Mouse (Mus musculus) heart, postnatal 14 days (tissue): ENCODE data around the gene Cfd. TPM values are rescaled to one million over a fixed set of nuclear protein-coding genes. Genes with fewer than 3 reads are reported as not detected.

Source experiments
- DNase-seq, 2 experiments: peaks; one replicate each; pipeline ENCODE4 v3.0.0; 2021 to 2022
- intact Hi-C: fragments of 180-260 bp; cut with DNase I; formaldehyde crosslinking; loops from one replicate; pipeline ENCODE4 v1.15.1; 2025
- microRNA-seq, 2 experiments: library from miRNA; unstranded; fragments of <30 nt; microRNA quantifications; one replicate each; pipeline ENCODE4 v1.2.0; 2021 to 2022
- total RNA-seq, 2 experiments: library from RNA; stranded (reverse); gene quantifications; 2 replicates each; pipeline ENCODE4 v1.2.3; 2021

Cfd gene
- total RNA-seq, 2 experiments from 2014 or later, result 14.2 to 77.3 TPM

DNA sequence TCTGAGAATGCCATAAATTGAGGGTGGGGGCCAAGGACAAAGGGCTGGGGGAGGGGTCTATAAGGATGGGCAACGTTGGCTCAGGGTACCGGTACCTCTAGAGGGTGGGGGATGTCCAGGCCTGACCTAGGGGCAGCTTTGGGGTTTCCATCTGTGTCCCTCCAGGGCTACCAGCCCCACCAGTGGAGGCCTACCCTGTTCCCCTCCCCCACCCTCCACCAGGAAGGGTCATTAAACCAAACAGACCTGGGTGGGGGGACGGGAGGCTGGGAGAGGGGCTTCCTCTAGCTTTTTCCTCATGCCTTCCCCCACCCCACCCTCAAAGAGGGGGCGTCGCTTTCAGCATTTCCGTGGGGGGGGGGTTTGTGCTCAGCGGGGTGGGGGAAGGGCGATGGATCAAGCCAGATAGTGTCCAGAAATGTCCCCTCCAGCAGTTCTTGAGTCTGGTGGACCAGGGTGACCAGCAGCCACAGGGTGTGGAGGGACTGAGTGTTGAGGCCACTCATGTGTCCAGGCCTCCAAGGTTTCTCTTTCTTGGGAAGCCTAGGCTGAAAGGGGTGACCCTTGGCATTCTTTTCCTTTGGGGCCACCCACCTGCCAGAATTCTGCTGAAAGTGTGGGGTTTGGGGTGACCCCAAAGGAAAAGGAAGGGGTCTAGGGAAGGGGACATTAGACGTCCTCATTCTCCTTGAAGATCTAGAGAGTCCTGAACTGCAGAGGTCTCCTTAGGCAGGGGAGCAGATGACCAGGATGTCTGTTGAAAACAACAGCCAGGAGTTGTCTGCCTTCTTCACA lies 38.5 kb downstream of the Cfd start:
- intact Hi-C loops, result no loop called here
- DNase-seq, result no peak

DNA sequence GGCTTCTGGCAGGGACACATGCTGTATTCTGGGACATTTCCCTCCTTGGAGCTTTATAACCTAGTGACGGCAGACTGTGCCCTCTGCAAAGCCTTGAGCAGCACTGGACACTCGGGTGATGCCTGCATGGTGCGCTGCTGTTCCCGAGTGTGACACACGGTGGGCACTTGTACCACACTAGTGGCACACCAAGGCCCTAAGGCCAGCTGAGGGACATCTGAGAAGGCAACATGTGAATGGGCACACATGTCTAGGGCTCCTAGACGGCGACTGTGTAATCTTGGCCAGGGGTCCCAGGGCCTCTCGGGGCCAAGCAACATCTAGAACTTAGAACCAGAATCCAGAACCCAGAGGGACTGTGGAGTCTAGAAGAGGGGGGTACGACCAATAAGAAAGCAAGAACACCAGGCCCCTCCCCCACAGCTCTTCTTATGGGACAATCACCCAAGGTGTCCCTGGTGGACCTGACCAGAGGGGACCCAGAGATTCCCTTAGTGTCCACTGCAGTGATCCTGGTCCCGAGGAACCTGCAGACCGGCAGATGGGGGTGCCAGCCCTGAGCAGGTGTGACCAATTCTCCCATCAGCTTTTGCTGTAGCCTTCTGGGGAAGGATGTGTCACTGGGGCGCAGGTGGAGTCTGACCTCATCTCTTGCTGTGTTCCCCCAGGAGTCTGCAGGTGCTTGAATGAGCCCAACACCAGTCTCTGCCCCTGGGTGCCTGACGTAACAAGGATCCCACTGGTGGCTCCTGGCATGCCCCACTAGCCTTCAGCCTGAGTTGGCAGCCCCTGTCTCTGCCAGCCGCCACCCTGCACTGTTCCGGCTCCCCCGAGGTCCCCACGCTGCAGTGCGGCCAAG lies 39.5 kb downstream of the Cfd start:
- no peak for DNase-seq
- intact Hi-C loops, result no loop called here

DNA sequence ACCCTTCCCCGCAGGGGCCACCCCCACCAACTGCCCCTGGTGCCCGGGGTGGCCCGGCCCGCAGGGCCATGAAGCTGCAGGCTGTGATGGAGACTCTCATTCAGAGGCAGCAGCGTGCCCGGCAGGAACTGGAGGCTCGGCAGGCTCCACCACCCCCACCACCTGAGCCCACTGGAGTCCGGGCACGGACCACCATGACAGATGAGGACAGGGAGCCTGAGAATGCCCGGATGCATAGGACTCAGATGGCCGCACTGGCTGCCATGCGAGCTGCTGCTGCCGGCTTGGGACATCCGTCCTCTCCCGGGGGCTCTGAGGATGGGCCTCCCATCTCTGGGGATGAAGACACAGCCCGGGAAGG lies 40.2 kb downstream of the Cfd start:
- DNase-seq, result no peak
- intact Hi-C loops, result no loop called here

DNA sequence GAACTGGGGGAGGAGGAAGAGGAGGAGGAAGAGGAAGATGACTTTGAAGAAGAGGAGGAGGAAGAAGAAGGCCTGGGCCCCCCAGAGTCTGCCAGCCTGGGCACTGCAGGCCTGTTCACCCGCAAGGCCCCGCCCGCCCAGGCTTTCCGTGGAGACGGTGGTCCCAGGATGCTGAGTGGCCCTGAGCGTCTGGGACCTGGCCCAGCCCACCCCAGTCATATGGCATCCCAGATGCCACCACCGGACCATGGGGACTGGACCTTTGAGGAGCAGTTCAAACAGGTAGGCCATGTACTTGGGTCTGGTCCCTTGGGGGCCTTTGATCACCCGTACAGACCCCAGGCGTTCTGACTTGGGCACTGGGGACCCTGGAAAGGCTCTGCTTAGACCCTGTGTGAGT lies 41.1 kb downstream of the Cfd start:
- DNase-seq, result no peak
- intact Hi-C loops, result no loop called here

DNA sequence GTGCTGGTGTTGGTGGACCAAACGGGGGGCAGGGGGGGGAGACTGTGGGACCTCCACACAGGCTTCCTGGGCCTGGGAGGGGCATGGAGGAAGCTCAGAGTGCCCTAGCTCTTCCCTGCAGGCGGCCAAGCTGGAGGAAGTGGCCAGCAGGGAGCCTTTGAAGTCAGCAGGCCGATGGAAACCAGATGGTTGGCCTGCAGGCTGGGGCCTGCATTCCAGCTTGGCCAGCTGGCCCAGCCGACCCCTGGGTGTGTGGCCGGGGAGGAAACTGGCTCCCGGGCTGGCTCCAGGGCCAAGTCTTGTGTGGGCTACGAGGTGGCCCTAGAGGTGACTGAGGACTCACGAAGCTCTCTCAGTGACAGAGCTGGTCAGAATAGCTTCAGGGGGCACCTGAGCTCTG lies 42.1 kb downstream of the Cfd start:
- intact Hi-C loops, result no loop called here
- peak; percentile 79 to 85 for DNase-seq

DNA sequence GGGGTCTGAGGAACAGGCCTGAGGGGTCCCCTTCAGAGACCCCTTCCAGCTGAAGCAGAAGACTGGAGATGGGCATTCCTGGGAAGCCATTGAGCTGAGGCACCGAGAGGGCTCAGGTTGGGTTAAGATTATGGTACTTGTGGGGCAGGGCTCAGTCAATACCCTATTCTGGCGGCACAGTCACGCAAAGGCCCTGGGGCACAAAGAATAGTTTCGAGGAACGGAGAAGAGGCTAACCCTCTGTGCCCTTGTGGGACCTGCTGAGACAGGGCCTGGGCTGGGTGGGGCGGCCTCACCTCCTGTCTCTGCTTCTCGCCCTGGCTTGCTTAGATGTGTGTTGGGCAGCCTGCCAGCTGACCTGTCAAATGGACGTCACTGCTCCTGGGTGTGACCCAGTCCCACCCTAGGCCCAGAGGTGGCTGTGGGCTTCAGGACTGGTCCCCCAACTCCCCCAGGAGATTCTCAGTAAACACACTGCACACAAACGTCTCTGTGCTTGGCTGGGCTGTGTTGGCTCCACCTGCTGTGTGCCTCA lies 42.6 kb downstream of the Cfd start:
- DNase-seq, result peak in 1 of 2 experiments; percentile 34
- intact Hi-C loops, result no loop called here

DNA sequence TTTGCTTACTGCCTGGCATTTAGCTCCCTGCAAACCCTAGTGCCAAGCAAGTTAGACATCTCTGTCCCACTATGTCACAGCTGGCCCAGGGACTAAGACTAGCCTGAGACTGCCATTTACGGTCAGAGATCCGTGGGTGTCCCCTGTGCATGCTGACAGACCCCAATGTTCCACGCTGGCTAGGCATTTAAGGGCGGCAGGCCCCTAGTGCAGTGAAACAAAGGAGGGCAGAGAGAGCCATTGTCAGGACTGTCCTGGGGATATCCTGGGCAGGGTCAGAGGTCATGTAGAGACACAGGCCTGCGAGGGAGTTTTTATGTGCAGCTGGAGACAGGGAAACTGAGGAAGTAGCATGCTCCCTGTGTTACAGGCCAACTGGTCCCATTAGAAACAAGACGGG lies 43.2 kb downstream of the Cfd start:
- no peak for DNase-seq
- intact Hi-C loops, result no loop called here

DNA sequence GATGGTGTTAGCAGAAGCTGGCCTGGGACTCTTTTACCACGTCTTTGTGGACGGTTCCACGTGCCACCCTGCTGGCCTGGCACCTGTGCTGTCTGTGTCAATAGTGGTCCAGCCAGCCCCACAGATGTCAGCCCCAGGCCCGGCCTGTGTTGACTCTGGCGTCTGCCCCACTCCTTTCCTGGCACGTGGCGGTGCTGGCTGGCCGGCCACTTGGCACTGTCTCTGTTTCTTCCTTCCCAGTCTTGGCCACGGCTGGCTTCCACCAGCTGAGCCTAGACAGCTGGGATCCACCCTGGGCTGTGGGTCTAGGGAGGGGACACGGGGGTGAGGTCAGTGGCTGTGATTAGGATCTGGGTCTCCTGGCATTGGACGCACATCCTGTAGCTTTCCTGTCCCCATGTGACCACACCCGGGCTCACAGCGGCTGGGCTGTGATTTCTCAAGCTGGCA lies 43.6 kb downstream of the Cfd start:
- intact Hi-C loops, result no loop called here
- DNase-seq, result peak; percentile 88 to 91

DNA sequence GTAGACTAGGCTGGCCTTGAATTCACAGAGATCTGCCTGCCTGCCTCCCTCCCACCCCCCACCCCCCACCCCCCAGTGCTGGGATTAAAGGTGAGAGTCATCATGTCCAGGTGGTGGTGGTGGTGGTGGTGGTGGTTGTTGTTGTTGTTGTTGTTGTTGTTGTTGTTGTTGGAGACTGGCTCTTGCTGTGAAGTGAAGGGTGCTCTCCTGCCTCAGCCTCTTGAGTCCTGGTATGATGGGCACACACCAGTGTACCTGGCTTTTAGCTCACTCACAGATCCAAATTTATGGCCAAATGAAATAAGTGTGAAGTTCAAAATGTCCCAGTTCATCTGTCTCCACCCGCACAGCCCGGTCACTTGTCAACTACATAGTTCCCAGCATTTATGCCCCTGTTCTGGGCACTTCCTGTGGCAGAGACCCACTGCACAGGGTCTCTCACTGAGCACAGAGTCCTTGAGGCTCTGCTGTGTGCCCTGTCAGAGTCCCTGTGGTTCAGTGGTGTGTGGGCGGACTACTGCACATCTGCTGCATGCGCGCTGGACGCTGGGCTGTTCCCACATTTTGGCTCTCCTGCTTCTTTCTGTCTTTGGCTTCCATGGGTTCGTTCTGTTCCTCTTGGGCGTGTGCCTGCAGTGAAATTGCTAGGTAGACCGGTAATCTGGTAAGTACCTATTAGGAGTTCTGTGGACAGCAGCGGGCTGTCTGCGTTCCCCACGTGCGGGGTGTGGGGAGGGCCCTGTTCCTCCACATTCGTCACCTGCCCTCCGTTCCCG lies 44.3 kb downstream of the Cfd start:
- intact Hi-C loops, result no loop called here
- DNase-seq, result no peak

DNA sequence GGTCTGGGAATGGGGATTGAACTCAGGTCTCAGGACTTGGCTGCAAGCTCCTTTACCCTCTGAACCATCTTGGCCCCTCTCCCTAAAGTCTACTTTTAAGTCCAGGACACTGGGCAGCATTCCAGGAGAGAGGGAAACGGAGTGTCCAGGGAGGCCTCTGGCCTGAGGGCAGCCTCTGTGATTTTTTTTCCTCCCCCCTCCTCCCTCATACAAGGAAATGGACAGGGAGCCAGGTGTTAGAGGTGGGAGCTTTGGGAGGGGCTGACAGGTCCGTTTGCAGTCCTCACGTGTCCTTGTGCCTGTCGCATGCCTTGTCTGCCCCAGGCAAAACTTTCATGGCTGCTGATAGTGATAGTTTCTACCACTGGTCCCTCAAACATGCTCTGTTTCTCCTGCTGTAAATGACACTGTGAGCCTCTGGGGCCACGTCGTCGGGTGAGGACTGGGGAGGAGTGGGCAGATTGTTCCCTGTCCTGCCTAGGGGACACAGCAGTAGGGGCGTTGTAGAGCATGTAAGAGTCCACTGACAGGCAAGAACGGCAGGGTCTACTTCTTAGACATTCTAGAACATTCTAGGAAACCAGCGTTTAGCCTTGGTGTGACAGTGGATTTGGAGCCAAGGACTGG lies 45.7 kb downstream of the Cfd start:
- DNase-seq, result no peak
- intact Hi-C loops, result no loop called here

DNA sequence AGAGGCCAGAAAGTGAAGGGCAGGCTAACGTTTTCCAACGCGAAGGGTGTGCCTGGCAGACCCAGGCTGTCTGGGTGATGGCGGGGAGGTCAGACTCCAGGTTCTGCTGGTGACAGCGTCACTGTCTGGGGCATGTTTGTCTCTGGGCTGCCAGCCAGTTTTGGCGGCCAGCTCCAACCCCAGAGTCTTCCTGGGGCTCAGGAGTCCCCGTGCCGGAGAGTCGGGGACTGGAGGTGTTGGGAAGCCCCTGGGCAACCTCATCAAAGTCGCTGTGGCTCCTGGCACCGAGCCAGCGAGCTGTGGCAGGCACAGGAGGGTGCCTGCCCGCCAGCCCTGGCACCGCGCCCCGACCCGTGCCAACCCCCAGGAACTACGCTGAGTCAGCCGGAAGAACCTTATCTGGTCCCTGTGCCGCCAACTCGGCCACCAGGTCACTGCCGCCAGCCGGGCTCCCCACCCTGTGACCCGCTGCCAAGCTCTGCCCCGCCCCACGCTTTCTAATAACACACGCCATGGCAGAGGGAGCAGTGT lies 46.3 kb downstream of the Cfd start:
- intact Hi-C loops, result no loop called here
- peak; percentile 83 to 86 for DNase-seq

DNA sequence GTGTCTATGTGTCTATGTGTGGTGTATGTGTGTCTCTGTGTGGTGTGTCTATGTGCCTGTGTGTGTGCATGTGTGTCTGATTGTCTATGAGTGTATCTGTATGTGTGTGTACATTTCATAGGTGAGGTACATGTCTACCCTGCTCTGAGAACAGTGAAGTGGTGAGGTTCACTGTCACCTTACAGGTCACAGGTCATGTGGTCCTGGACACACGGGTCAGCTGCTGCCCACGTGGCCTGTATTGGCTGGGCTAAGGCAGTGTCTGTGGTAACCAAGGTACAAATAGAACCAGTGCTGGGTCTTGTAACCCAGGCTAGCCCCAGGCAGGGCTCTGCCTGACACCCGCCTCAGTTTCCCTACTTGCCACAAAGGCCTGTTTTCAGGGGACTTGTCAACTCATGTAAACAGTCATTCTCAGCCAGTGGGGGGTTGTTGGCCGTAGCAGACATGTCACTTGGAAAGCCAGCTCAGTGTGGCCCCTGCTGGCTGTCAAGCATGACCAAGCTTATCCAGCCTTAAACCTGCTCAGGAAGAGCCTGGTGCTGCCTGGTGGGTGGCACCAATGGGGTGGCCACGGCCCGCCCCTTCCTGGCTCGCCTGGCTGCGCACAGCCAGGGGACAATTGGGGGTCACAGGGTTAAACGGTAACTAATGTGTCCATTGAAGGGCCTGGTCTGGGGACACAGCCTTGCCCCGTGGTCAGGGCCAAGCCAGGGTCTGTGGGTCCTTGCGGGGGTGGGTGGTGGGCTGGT lies 47.3 kb downstream of the Cfd start:
- intact Hi-C loops, result no loop called here
- DNase-seq, result no peak

DNA sequence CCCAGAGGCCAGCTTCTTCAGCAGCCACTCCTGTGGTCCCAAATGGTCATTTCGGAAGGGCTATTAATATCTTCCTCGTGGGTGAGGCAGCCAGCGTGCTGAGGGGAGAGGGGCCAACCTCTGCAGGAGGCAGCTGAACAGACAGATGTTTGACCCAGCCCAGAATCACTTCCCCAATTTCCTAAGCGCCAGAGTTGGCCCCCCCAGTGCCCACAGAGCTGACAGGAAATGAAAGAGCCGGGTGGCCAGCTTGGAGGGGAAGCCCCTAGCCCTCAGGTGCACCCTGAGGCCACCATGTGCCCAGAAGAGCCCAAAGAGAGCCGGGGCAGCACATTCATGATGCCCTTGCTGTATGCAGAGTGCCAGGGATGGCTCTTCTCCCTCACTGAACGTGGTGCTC lies 50.1 kb downstream of the Cfd start:
- DNase-seq, result peak; percentile 32 to 36
- intact Hi-C loops, result no loop called here

Small RNAs within 50 kb of the gene (microRNA-seq; reads per million reads assigned to microRNA genes)
- 0 reads per million in 2 experiments for gene Mir6910

Other genes starting within 250 kb of the Cfd start
- gene Odf3l2, start 245.1 kb upstream of the Cfd start, total RNA-seq, result not detected
- under 1 TPM in 1 of 2 experiments, not detected in 1; 0.37 TPM for gene Madcam1, start 226.3 kb upstream of the Cfd start, total RNA-seq
- gene Tpgs1, start 221.5 kb upstream of the Cfd start, total RNA-seq, result 10 to 100 TPM; 21.7 to 23.0 TPM
- 100 to 1,000 TPM; 158 to 159 TPM for gene Cdc34, start 208.7 kb upstream of the Cfd start, total RNA-seq
- 1 to 10 TPM; 4.5 to 5.4 TPM for gene Gzmm, start 201.8 kb upstream of the Cfd start, total RNA-seq
- 1,000 to 10,000 TPM; 1,285 to 1,330 TPM for gene Bsg, start 186.4 kb upstream of the Cfd start, total RNA-seq
- gene Hcn2, start 174.2 kb upstream of the Cfd start, total RNA-seq, result 10 to 100 TPM; 35.7 to 38.7 TPM
- gene Polrmt, start 144.3 kb upstream of the Cfd start, total RNA-seq, result 10 to 100 TPM; 45.3 to 46.8 TPM
- not detected for gene Fgf22, start 135.8 kb upstream of the Cfd start, total RNA-seq
- gene Rnf126, start 123.9 kb upstream of the Cfd start, total RNA-seq, result 10 to 100 TPM; 25.9 to 26.7 TPM
- 1 to 10 TPM; 2.8 to 3.4 TPM for gene Fstl3, start 113.6 kb upstream of the Cfd start, total RNA-seq
- under 1 TPM in 1 of 2 experiments, not detected in 1; 0.51 TPM for gene Prss57, start 99.9 kb upstream of the Cfd start, total RNA-seq
- 10 to 100 TPM; 71.8 to 86.5 TPM for gene Palm, start 97.3 kb upstream of the Cfd start, total RNA-seq
- under 1 TPM; 0.26 to 0.54 TPM for gene Misp, start 69.9 kb upstream of the Cfd start, total RNA-seq
- 10 to 100 TPM; 82.2 TPM for gene Ptbp1, start 36.4 kb upstream of the Cfd start, total RNA-seq
- under 1 TPM in 1 of 2 experiments, not detected in 1; 0.29 TPM for gene Prtn3, start 16.4 kb upstream of the Cfd start, total RNA-seq
- under 1 TPM; 0.20 to 0.29 TPM for gene Plppr3, start 16.2 kb upstream of the Cfd start, total RNA-seq
- gene Elane, start 4.6 kb upstream of the Cfd start, total RNA-seq, result not detected
- 10 to 100 TPM; 48.3 to 51.5 TPM for gene Med16, start 18.1 kb downstream of the Cfd start, total RNA-seq
- gene Gm26602, start 20.0 kb downstream of the Cfd start, total RNA-seq, result not detected
- gene Kiss1r, start 26.1 kb downstream of the Cfd start, total RNA-seq, result under 1 TPM; 0.41 to 0.43 TPM
- 10 to 100 TPM; 81.8 to 93.4 TPM for gene R3hdm4, start 30.4 kb downstream of the Cfd start, total RNA-seq
- 1 to 10 TPM; 2.2 to 2.6 TPM for gene Arid3a, start 36.2 kb downstream of the Cfd start, total RNA-seq
- gene Wdr18, start 69.3 kb downstream of the Cfd start, total RNA-seq, result 10 to 100 TPM; 21.7 to 24.0 TPM
- under 1 TPM; 0.10 to 0.19 TPM for gene Grin3b, start 79.9 kb downstream of the Cfd start, total RNA-seq
- 100 to 1,000 TPM; 124 to 125 TPM for gene Tmem259, start 93.5 kb downstream of the Cfd start, total RNA-seq
- 10 to 100 TPM; 36.2 to 45.9 TPM for gene Cnn2, start 97.7 kb downstream of the Cfd start, total RNA-seq
- 1 to 10 TPM; 7.0 to 8.5 TPM for gene Abca7, start 105.6 kb downstream of the Cfd start, total RNA-seq
- gene Arhgap45, start 125.8 kb downstream of the Cfd start, total RNA-seq, result 10 to 100 TPM in 1 of 2 experiments, 1 to 10 TPM in 1; 4.9 to 11.3 TPM
- 10 to 100 TPM; 68.6 to 73.5 TPM for gene Polr2e, start 148.9 kb downstream of the Cfd start, total RNA-seq
- 100 to 1,000 TPM; 636 to 681 TPM for gene Gpx4, start 156.3 kb downstream of the Cfd start, total RNA-seq
- 10 to 100 TPM; 13.5 to 14.0 TPM for gene Sbno2, start 214.7 kb downstream of the Cfd start, total RNA-seq
- 100 to 1,000 TPM; 105 to 118 TPM for gene Stk11, start 224.9 kb downstream of the Cfd start, total RNA-seq
- 1,000 to 10,000 TPM; 1,168 to 1,183 TPM for gene Atp5d, start 247.8 kb downstream of the Cfd start, total RNA-seq
- 1 to 10 TPM; 3.0 to 3.3 TPM for gene Cbarp, start 250.0 kb downstream of the Cfd start, total RNA-seq